Mouse (Mus musculus): ENCODE measurements around the gene Wwox. TPM values are rescaled to one million over a fixed set of nuclear protein-coding genes. Genes with fewer than 3 reads are reported as not detected.

The Wwox gene
- total RNA-seq, 4 experiments from 2014 or later, result 14.4 to 17.9 (median 16.4) TPM

DNA sequence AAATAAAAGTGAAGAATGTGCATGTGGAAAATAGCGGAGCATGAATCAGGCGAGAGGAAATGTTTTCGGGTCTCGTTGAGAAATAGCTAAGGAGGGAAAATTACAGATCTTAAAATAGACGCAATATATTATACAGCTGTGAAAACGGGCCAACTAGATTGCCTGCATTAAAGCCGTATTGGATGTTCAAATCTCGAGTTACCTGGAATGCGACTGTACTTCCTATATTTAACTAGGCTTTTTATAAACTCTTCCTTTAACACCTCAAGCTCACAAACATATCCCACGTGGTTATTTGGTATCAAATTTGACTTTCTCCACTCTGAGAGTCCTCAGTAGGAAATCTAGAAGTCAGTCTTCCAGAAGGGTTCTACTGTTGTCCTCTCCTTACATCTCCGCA, 520.0 kb downstream of the Wwox start:
- DNase-seq (ENCODE audit: low spot score in 2 of 2), result no peak

DNA sequence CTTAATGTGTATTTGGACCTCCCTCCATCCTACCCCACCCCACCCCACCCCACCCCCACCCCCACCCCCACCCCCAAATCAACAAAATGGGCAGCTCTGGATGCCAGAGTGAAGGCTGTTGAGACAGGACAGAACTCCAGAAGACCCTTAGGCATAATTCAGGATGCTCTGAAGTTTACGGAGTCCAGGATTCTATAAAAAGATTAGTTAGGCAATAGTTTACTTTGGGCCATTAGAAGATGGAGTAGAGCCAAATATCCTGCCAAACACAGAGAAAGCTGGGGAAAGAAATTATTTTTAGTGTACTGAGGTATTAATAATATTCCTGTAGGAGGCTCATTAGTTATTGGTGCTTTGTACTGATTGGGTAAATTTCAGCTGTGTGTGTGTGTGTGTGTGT, 523.0 kb downstream of the Wwox start:
- DNase-seq (ENCODE audit: low spot score in 2 of 2), result no peak

DNA sequence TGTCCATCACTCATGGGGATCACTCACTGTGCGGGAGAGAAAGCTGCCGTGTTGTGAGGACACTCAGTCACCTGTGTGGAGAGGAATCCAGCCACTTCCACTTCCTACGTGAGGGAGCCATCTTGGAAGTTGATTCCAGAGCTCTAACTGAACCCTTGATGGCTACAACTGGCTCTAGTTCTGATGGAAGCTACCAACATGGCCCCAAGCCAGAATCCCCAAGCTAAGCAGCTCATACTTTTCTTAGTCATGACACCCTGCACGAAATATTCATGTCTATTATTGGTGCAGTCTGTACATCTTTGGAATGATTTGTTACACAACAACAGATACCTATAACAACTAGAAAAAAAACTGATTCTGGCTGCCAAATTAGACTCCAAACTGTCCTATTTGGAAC, 523.8 kb downstream of the Wwox start:
- DNase-seq (ENCODE audit: low spot score in 2 of 2), result no peak

DNA sequence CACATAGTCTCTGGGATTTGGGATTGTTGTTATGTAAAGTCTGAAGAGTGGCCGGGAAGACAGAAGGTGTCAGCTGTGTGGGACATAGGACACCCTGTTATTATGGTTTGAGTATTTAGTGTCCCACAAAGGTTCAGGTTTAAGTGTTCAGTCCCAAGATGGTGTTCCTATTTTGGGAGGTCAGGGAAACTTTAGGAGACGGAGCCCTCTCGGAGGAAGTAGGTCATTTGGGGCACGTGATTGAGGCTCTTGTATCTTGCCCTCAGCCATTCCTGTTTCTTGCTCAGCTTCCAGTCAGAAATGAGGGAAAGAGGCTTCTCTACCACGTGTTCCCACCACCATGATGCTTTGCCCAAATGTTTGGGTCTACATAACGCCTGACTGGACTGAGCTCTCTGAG, 524.8 kb downstream of the Wwox start:
- DNase-seq (ENCODE audit: low spot score in 2 of 2), result no peak

DNA sequence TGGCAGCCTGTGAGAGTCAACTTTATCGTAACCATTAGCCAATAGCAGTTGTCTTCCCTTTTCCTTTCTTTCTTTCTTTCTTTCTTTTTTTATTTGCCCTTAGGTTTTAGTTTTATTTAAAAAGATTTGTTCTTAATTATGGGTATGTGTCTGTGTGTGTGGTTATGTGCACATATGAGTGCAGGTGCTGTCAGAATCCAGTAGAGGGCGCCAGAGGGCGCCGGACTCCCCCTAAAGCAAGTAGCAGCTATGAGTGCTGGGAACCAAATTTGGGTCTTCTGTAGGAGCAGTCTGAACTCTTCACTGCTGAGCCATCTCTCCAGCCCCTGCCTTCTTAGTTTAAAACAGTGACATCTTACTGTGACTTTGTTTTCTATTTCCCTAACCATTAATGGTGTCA, 529.4 kb downstream of the Wwox start:
- no peak for DNase-seq (ENCODE audit: low spot score in 2 of 2)

DNA sequence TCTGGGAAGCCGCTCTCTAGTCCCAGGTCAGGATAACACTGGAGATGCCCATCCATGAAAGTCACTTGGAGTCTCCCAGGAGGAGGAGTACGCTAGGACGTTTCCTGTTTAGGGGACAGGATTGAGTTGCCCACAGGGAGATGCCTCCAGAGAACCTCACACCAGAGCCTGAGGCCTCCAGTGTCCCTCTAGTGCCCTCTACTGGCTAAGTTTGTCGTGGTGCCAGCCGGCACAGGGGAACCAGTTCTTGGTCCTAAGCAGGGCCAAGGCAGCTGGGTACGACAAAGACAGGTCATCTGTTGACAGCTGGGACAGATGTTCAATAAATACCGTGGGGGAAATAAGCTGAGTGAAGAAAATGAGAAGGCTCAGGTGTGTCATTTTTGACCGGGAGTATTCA, 531.9 kb downstream of the Wwox start:
- peak; percentile 23 to 74 for DNase-seq (ENCODE audit: low spot score in 2 of 2)

DNA sequence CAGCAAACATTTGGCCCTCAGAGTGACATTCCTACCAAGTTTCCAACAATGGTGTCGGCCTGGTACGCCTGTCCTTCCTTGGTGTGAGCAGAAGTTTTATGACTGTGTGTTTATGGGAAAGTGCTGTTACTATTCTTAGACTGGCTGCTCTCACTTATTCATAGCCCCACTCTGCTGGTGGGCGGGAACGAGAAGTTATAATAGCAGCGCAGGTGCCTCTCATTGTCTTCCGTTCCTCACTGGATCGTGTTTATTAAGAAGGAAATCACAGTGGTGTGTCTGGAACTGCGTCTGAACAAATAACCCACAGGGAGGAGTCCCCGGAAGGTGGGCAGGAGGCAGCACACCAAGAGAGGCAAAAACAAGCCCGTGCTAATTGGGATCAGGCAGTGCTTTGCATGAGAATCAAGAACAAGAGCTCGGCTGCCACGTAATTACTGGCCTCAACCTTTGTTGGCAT, 533.6 kb downstream of the Wwox start:
- no peak for DNase-seq (ENCODE audit: low spot score in 2 of 2)

DNA sequence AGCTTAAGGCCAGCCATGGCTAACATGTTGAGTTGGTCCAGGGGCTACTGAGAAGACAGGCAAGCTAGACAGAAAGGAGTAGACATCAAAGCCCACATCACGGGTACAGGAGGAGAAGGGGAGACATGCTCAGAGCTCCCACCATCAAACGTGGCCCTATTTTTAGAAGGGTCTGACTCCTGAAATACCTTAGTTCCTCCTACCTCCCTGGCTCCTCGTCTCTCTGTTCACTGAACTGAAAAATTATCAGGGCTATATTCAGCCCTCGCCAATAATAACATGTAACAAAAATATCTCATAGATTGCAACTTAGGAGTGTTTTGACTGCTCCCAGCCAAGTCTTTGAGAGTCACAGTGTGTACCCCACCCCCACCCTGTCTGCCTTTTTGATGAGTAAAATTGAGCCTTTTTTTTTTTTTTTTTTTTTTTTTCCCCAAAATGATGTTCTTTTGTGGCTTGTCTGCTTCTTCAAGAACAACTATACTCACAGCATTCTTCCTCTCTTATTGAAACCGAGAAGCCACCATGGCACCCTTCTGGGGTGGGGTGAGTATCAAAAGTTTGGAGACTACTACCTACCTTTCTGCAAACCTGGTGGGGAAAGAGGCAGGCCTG, 535.0 kb downstream of the Wwox start:
- no peak for DNase-seq (ENCODE audit: low spot score in 2 of 2)

DNA sequence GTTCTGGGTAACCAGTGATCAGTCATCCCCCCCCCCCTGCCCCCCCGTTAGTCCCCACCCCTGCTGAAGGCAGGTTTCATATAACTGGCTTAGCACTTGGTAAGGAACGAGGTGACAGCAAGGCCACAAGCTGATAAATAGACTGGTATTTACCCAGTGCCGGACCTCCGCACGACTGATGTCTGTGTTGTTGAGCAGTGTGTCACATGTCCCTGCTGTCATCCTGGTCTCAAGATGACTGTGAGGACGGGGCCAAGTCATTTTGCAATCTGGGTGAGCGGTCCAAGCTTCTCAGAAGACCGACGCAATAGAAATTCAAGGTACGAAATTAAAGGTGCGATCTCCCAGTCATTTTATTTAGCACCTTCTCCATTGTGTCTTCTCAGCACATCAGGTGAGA, 538.3 kb downstream of the Wwox start:
- DNase-seq (ENCODE audit: low spot score in 2 of 2), result no peak

DNA sequence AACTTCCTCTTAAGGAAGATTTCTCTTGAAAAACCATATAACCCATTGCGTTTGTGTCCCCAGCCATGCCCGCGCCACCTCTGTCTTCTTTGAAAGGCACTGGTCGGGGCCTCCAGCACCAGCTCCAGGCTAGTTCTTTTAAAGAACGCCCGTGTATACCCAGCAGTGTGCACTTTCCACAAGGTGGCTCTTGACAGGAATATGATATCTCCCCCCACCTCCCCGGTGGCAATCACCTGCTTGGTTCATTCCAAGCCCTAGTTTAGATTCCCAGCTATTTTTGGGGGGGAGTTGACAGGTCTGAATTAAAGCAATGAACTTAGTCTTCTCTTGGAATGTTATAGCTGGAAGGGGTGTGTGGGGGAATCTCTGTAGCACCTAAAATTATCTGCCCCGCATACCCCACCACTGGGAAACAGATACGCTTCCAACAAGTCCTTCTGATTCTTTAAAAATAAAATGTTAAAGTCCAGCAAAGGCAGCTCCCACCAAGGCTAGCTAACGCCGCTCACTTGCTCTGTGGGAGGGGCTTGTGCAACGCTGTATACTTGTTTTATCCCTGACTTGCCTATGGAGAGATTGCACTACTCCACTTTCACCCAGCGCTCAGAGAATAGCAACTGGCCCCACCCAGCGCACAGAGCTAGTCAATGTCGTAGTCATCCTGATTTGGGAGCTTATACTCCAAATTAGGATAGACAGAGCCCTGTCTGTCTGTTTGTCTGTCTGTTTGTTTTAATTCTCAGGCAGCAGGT, 538.9 kb downstream of the Wwox start:
- DNase-seq (ENCODE audit: low spot score in 2 of 2), result no peak

DNA sequence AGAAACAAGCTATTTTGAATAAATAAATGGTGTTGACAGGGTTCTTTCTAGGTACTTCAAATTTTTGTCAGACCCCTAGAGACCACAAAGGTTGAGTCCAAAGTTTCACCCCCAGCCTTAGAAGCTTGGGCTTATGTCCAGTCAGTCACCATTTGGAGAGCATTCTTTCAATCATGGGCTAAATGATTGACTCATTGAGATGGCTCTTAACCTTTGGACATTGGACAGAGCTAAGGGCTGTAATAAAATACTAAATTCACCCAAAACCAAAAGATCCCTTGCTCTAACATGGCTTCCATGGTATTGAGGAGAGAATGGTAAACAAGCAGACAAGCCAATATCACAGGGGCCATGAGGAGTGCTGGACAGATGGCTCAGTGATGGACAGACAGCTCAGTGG, 540.2 kb downstream of the Wwox start:
- DNase-seq (ENCODE audit: low spot score in 2 of 2), result no peak

DNA sequence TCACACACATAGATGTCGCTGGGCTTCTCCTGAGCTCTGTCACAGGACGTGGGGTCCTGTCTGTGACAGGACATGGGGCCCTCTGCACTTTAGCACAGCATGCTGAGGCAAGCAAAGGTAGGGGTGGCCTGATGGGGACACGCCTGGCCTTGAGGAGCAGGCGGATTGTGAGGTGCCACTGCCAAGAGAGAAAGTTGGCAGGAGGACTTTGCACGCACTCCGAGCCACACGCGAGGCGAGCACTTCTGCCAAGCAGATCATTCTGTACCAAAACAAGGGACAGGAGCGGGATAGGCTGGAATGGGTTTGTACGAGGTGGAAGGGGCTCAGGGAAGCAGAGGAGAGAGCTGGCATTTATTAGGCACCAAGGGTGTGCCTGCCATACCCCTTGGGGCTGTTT, 543.3 kb downstream of the Wwox start:
- DNase-seq (ENCODE audit: low spot score in 2 of 2), result no peak

DNA sequence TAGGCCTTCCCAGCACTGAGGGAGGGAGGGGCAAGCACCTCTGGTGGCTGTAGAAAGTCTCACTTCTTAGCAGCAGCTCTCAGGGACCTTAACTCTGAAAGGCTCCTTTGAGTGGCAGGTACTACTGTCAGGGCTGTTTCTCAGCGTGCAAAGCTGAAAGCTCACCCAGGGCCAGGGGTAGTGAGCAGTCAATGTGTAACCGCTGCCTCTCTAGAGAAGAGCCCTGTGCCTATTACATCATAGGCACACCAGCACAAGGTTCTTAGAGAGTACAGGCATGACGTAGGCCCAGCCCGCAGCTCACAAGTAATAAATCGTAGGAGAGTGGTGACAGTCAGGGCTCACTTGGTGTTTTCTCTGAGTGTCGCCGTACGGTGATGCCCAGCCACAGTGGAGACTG, 545.0 kb downstream of the Wwox start:
- no peak for DNase-seq (ENCODE audit: low spot score in 2 of 2)

DNA sequence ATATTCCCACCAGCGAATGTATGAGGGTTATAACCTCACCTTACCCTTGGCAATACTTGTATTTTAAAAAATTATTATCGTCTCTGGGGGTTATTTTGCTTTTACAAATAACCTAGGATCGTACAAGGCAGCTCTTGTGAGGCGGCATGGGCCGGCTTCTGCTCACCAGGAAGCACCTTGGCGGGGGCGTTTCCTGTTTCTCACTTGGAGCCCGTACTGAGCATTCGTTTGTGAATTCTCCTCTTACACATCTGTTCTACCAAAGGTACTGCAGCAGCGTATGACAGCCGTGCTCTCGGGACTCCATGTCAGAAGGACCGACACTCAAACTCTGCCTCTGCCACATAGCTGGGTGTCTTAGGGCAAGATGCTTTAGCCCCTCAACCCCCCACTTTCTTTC, 546.5 kb downstream of the Wwox start:
- no peak for DNase-seq (ENCODE audit: low spot score in 2 of 2)

DNA sequence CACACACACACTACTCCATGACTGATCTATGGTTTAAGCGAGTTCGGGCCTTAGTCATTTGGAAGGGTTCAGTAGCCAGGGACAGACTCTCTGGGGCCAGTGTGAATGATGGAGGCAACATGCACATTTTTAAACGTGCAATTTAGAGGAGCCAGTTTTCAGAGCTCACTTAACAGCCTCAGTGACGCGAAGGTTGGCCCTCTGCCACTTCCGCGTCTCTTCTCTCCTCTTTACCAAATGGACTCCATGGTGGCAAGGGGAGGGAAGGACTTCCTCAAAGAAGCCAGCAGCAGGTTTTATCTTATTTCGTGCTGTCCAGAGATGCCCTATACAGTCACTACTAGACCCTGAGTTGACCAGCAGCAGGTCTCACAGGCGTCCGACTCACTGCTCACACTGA, 547.5 kb downstream of the Wwox start:
- DNase-seq (ENCODE audit: low spot score in 2 of 2), result no peak

DNA sequence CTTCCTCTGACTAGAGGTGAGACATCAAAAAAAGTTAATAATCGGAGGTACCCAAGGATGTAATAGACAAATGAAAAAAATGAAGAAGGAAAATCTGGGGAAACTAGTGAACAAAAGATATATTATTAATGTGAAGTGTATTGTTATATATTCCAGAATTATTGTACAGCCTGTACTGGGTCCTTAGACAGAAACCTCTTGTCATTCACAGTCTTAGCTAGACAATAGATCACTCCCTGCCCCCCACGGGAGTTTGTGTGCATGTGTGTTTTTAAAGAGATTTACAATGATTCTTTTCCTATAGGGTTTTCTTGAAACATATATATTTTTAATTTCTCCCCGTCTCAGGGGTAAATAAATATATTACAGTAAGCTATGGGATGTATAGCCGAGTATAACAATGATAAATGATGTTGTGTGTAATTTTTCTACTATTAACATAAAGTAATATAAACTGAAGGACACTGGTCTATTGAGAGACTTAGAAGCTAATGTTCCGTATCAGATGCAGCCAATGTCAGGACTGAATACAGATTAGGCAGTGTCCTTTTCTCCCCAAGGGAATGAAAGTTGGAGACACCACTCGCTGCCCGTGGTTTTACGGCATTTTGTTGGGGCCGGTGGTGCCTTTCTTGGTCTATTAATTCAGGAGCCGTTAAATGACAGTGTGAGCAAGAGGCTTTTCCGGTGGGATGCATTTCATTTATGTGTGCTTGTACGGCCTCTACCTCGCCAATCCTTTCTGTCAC, 551.6 kb downstream of the Wwox start:
- no peak for DNase-seq (ENCODE audit: low spot score in 2 of 2)

DNA sequence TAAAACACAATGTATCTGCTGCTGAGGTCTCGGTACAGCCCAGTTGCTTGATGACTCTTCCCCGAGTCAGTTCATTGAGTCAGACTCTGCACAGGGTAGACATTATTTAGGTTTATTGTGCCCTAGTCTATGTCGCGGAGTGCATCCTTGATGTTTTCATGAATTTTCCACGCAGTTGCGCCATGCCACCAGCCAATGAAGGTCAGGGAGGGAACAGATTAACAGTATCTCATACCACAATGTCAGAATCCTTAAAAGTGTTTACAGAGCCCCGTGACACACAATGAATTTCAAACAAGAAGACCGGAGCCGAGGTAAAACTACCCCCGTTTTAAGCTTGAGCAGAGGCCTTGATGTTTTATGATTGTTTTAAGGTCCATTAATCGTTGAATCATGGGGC, 561.3 kb downstream of the Wwox start:
- no peak for DNase-seq (ENCODE audit: low spot score in 2 of 2)

DNA sequence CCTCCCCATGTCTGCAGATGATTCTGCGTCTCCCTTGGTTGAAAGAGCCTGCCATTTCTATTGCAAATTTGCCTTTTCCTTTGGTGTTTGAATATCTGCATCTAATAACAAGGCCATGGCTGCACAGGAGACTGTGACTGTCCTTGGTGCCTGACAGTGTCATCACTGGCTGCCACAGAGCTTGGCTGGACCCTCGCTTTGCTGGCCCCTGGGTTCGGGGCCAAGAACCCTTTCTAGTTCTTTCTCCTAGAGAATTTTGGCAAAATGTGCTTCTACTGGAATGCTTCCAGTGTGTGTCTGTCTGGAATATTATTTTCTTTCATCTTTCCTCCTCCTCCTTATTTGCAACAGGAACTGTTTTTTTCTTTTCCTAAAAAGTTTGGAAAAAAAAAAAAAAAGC, 565.6 kb downstream of the Wwox start:
- DNase-seq (ENCODE audit: low spot score in 2 of 2), result no peak

DNA sequence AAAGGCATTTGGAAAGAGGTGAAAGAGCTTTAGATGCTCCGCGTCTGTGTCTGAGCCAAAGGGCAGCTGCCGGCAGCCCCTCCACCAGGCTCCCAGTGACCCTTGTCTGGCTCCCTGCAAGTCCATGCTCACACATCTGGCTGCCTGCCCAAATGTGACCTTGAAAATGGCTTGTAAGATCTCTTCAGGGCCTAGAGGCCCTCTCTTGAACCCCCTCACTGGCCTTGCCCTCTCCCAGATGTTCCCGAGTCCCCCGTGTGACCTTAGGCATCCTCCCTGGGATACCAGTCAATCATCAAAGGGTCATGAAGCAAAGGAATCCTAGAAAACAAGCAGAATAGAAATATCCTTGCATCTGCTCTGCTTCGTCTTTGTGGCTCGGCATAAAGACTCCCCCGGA, 567.1 kb downstream of the Wwox start:
- DNase-seq (ENCODE audit: low spot score in 2 of 2), result no peak

DNA sequence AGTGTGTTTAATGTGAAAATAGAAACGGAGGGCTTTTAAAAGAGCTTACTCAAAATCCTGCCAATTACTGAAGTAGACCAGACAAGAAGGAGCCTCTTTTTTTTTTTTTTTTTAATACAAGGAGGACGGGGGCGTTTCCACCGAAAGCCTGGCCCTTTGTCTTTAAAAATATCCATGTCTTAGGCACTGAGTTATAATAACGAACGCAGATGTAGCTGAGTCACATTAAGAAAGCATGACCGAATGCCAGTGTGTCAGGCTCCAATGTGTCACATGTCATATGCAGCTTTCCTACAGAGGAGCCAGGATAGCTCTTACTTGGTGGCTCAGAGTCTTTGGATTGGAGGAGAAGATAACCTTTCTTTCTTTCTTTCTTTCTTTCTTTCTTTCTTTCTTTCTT, 567.8 kb downstream of the Wwox start:
- DNase-seq (ENCODE audit: low spot score in 2 of 2), result no peak

DNA sequence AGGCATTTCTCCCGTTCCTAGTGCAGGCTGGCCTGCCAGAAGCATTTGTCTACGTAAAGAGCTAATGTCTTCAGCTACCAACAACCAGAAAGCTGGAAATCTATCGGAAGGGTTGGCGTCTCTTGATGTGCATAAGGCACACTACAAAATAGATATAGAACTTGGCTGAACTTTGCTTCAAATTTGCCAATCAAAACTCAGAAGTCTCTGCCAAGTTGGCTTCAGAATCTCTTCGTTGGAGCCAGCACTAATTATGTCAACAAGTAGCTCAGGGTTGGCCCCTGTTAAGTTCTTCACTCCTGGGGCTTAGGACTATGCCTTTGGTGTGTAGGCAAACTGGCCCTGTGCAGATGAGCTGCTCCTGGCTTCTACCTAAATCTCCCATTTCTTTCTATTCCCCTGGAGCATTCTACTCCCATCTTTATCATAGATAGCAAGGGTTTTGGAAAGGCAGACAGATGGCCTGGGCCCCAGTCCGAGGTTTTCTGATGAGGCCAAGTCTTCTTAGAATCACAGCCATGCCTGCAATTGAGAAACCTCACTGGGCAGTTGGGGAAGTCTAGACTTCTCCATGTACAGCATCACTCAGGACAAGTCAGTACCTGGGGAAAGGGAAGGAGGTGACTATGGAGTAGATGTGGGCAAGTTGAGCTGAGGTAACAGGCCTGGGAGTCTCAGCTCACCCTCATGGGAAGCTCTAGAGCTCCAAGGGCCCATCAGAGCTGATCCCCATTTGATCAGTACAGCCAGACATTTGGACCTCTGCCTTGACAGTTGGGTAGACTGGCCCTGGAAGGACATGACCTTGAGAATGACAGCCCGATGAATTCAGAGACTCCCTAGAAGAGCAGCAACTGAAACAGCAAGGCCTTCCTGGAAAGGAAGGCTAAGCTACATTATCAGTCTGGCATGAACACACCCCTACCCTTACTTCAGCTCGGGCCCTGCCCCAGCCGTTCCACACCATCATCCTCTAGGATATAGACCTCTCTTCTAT, 569.5 kb downstream of the Wwox start:
- DNase-seq (ENCODE audit: low spot score in 2 of 2), result no peak
